Mouse (Mus musculus): ENCODE measurements around the gene Itch.
"Not testable (repeated sequence)": the region's sequence is repeated elsewhere in the genome, so short reads cannot be mapped to it uniquely, and the experiment has no call there.

The Itch gene

DNA sequence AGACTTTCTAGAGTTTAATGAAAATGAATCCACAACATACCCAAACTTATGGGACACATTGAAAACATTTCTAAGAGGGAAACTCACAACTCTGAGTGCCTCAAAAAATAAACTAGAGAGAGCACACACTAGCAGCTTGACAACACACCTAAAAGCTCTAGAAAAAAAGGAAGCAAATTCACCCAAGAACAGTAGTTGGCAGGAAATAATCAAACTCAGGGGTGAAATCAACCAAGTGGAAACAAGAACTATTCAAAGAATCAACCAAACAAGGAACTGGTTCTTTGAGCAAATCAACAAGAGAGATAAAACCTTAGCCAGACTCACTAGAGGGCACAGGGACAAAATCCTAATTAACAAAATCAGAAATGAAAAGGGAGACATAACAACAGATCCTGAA, 16.0 kb downstream of the Itch start:
- DNase-seq, result not testable (repeated sequence)

DNA sequence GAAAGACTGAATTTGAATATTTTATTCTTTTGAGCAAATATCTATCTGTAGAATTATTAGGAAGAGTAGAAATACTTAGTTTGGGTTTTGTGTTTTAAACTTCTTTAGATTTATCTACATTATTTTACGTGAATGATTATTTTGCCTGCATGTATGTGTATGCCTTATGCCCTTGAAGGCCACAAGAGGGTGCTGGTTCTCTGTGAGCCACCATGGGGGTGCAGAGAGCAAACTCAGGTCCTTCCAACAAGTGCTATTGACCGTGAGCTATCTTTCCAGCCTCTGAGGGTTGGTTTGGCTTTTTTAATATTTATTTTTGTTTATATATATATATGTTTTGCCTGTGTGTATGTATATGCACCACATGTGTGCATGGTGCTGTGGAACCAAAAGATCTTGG, 74.1 kb downstream of the Itch start:
- DNase-seq, result peak; percentile 38

DNA sequence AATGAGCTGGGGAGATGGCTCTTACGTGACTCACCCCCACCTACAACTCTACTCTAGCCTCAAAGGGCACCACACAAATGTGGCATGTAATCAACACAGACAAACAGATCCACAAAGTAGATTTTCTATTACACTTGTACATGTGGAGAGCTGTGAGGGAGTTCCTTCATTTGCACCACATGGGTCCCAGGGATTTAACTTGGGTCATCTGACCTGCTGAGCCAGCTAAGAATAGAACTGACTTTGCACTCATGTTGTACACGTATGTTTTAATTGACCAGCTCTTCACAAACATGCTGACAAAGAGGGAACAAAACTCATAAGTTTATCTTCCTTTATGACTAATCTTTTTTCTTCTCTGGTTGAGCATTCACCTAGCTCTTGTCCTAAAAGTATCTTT, 89.8 kb downstream of the Itch start:
- no peak for DNase-seq

DNA sequence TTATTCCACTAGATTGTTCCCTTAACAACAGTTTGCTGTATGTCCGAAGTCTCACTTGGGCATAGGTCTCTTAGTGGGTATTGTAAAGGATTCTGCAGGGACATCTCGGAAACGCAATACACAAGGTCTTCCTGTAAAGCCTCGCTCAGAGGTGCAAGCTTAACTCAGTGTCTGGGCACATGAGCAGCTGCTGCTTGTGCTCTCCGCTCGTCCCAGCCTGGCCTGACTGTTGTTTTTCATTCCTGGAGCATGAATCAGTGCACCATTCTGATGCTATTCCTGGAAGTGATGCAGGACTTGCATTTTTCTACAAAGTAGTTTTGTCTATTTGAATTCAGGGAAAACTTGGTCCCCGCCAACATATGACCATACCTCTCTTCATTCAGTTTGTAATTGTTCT, 91.4 kb downstream of the Itch start:
- DNase-seq, result peak; percentile 10

DNA sequence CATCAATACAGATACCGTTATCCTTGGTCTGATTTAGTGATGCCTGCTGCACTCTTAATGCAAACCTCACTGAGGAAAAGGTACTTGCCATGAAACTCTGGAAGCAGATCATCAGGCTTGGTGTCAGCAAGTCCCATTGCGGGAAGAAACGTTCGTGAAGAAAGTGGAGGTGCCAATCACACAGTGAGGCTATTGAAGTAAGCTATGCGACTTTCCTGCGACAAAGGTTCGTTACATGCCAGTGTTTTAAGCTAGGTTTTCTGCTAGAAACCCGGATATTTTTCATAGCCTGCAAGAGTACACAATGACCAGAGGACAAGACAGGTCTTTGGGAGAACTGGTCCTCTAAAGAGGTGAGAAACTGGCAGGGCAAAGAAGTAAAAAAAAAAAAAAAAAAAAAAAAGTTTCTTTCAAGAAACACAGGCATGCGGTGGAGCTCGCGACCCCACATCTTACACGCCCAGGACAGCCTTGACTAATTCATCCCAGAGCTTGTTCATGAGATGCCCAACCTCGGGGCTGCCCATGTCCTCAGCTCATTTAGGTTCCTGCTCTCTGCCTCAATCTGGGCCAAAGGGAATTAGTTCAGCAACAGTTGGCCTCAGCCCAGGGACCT, 102.5 kb downstream of the Itch start:
- no peak for DNase-seq

DNA sequence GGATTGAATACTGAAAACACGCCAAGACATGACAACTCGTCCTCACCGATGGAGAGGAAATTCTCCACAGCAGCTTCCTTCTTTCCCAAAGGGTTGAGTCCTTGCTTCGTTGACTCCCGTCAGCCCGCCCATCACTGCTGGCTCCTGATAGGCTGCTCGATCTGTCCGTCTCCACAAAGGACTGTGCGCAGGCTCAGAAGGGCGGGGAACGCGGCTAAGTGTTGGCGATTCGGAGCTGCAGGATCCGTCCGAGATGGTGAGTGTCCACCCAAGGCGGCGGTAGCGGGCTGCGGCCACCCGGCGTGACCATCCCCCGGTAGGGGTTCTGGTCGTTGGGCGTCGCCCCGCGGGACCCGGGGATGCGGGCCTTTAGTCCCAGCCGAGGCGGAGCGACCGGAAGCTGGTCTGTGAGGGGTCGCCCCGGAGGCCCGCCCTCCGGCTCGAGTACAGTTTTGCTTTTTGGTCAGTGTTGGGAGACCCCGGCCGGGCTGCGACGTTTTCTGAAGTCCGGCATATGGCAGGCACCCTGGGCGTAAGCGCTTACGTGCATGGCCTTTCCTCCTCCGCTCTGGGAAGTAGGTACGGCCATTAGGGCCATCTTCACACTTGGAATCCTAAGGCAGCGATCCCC, 103.2 kb downstream of the Itch start, which contains the start of gene Dynlrb1:
Gene Dynlrb1 (plus strand): TSS at position 172 of the 631 bp plus-strand sequence.
- DNase-seq, result peak; percentile 99

DNA sequence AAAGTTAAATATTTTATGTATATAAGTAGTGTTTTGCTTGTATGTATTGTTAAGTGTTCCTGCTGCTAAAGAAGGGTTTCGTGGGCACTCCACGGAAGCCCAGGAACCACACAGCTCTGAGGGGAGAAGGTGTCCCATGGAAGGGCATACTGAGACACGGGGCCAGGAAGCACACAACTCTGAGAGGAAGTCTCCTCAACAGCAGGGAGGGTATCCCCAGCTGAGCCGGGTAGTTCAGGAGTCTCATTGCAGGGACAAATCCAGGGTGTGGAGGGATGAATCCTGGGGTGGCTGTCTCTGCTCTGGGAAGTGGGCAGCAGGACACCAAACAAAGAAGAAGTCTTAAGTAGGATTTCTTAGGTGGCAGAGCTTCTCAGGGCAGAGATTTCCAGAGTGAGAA, 104.0 kb downstream of the Itch start:
- DNase-seq, result no peak

DNA sequence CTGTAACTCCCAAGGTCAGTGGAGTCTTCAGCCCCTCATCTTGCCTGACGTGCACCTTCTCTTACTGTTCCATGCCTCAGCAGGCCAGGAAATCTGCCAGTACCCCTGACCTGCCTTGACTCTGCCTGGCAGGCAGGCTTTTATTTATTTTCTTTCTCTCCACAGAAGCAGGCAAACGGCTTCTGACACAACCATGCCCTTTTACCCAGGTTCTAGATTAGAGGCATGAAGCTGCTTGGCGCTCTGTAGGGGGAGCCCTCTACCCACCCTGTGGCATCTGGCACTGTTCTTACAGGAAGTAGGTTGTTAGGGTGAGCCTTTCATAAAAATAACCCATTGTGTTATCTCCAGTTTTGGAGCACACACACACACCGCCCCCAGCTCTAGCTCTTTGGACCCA, 107.6 kb downstream of the Itch start:
- peak; percentile 64 for DNase-seq

DNA sequence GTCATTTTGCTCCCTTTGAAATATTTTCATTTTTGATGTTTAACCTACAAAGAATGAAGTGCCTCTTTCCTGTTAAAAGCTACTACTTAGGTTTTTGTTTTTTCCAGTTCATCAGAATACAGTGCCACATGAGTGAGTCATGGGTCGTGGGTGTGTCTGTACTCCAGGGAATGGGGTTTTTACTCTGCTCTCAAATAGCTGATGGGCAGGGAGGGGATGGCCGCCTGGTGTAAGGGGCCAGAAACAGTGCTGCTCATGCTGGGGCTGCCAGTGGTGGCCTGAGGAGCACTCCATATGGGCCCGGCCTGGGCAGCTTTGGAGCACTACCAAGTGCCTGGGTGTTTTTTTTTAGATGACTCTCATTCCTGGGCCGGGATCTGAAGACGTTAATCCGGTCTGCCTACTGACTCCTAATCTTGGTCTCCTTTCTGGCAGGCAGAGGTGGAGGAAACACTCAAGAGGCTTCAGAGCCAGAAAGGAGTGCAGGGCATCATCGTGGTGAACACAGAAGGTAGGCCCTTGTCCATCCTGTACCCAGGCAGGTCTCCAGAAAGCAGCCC, 109.1 kb downstream of the Itch start:
- peak; percentile 38 for DNase-seq

DNA sequence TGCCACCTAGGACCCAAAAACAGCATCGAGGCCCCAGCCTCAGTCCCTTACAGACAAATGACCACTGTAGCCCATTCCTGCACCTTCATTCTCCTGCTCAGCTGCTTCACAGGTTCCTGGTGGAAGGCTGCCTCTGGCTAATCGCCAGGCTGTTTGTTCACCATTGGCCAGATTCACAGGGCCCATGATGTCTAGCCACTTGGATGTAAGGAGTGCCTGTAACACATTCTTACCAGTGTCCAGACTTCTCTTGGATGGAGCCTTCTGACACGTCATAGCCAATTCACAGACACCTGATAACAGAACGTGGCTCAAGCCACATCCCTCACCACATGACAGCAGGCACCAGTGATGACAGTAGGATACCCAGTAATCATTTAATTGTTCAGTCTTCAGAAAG, 112.9 kb downstream of the Itch start:
- DNase-seq, result no peak

DNA sequence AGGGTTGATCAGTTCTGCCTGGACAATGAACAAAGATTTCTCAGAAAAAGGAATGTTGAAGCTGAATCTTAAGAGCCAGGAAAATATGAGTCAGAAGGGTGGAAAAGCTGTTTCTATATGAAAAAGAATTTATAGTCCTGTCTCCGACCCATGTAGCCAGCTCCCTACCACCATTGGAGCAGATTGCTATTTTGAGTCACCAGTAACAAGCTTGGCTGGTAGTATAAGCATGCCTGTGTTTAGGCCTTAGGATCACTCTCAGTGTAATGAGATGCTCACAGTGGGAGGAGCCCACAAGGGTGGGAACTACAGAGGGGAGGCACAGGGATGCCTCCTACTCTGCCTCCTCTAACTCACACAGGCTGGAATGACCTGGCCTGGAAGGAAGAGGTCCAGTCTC, 114.9 kb downstream of the Itch start:
- DNase-seq, result no peak

DNA sequence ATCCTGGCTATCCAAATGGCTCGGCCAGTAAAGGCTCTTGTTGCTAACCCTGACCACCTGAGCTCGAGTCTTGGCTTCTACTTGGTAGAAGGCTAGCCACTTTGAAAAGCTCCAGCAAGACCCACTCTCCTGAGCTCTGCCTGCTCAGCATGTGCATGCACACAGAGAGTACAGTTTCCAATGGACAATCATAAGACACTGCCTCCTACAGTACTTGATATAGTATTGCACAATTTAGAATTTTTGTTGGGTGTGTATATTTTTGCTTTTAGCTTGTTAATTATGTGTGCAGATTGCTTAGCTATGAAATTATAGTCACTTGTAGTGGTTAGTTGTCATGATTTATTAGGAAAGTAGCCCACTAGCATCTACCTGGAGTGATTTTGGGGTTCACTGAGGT, 115.4 kb downstream of the Itch start:
- no peak for DNase-seq

DNA sequence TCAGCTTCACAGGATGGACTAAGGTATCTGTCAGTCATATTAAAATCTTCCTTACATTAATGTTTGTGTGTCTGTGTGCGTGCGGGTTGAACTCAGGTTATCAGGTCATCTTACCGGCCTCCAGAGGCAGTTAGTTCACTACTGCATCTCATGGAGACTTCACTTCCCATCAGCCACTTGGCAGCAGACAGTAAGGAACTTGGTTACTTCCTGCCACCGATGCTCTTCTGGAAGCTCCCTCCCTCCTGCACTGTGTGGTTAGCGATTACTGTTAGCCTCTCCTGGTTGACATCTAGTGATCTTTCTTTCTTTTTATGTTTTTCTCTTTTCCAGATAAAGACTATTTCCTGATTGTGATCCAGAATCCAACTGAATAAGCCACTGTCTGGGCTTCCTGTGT, 116.3 kb downstream of the Itch start:
- DNase-seq, result no peak

DNA sequence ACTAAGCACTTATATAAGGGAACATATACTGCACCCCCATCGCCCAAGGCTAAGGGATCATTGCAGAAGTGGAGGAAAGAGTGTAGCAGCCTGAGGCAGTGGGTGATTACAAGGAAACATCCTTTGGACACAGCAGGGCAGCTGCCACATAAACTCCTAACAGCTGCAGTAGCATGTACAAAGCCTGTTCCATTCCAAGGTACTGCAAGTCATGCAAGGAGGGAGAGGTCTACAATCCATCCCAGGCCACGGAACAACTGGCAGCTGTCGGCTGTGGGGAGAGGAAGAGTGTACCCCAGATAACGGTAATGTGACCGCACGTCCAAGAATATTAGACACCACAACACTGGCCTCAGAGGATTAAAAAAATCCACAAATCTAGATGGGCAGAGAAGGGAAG, 132.2 kb downstream of the Itch start:
- DNase-seq, result no peak

DNA sequence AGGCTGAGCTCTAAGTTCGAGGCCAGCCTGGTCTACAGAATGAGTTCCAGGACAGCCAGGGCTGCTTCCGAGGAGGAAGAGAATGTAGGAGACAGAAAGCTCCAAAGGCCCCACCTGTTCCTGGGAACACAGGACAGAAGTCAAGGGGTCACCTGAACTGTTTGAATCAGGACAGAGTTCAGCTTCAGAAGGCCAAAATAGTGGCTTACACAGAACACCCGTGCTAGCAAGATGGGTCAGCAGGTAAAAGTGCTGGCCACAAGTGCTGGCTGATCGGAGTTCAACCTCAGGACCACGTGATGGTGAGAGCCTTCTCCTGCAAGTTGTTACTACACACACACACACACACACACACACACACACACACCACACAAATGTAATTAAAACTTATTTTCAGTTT, 133.6 kb downstream of the Itch start:
- no peak for DNase-seq

DNA sequence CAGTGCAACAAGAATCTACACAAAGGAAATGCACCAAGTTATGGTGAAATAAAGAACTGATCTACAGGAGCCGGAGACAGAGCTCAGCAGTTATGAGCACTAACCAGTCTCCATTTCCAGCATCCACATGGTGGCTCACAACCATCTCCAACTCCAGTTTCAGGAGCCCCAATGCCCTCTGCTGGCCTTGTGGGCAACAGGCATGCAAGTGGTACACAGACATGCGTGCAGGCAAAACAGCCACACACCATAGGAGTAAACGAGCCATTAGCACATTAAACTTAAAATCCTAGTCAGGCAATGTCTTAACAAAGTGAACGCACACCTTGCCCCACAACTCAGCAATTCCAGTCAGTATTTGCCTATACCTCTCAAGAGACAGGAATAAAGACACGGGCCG, 138.6 kb downstream of the Itch start:
- DNase-seq, result peak; percentile 40

DNA sequence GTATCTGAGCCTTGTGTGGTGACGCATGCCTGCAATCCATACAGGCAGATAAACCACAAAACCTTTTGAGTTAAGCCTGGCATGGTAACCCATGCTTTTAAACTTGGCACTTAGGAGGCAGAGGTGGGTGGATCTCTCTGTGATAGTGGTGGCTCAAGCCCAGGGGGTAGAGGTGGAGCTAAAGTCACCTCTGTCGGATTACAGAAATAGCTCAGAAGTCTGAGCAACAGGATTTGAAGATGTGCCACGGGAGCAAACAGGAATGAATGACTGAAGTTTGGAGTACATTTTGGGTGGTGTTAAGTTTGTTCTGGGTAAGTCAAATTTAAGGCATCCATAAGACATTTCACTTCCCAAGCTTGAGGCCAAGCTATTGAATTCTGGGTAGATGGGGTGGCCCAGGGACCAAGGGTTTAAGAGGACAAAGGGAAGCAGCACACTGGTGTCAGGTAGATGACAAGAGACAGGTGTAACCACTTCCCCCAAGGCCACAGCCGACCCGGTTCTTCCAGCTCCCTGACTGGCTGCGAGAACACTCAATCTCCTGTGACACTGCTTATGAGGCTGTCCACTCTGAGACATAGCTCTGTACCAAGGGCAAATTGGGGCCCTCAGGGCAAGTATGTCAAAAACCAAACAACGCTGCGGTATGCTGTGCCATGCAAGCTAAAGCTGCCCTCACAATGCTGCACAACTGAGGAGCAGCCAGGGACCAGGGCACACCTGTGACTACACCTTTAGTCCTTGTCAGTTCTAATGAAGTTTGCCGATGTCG, 139.3 kb downstream of the Itch start:
- DNase-seq, result no peak

DNA sequence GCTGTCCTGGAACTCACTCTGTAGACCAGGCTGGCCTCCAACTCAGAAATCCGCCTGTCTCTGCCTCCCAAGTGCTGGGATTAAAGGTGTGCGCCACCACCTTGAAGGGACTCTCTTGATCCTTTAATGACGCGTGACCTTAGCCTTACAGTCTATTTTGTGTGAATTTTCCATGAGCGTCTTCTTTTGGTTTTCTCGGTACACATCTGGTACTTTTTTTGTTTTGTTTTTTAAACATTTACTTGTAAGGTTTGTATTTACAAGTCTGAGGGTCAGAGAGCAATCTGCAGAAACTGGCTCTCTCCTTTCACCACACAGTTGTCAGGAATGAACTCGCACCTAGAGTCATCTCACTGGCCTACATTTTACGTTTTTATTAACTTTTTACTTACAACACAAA, 140.3 kb downstream of the Itch start:
- no peak for DNase-seq

DNA sequence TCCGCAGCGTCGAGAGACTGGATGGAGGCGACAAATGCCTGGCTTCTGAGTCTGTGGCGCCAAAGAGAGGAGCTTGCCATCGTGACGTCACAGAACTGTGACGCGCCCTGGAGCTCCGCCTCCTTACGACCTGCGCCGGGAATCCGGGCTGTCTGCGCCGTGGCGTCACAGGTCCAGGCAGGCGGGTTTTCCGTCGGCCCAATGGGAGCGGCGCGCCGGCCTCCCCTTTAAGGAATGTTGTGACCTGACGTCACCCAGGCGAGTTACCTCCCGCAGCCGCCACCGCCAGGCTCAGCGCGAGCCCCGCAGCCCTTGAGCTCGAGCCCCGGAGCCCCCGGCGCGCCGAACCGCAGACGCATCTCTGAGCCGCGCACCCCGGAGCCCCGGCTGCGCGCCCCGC, 142.9 kb downstream of the Itch start, which contains the start of gene Map1lc3a:
Gene Map1lc3a (plus strand): TSS at position 103 of the 400 bp plus-strand sequence.
- DNase-seq, result peak; percentile 98

Measured in lung, postnatal 36 days (tissue).